Mouse (Mus musculus) olfactory bulb, adult 2 months (tissue): Measurements from ENCODE around the gene Kcnmb4.

Source experiments
- CTCF ChIP-seq: fragments of 200-500 bp; IDR thresholded peaks from 2 replicates; pipeline ENCODE4 v1.5.1; 2012; ENCODE audit warnings: low read depth, mild to moderate bottlenecking, low read length, moderate library complexity; ENCODE audit not compliant: insufficient read depth
- POLR2A ChIP-seq: fragments of 200-500 bp; IDR thresholded peaks from 2 replicates; pipeline ENCODE4 v1.6.1; 2012; ENCODE audit warnings: mild to moderate bottlenecking, low read depth, low read length, moderate library complexity; ENCODE audit not compliant: insufficient read depth

DNA sequence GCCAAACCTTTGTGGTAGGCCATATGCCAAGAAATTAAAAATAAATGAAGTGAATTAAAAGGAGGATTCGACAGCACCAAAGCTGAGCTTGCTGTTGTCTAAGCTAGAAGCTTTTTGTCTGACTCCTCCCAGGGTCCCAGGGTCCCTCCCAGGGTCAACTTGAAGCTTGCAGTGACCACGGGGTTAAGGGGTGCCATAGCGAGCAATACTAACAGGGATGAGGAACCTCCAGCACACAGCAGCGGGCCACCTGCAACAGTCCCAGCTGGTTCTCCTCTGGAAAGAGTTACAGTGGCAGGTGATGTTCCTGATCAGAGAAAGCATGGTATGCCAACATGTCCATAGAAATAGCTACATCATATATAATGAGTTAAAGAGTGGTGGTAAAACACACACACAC, 89.3 kb downstream of the Kcnmb4 start:
- TF ChIP-seq CTCF: no peak
- TF ChIP-seq POLR2A: no peak
